Mouse (Mus musculus) heart, embryonic 11.5 days (tissue): ENCODE data around the gene Rabgap1. TPM values are rescaled to one million over a fixed set of nuclear protein-coding genes. Genes with fewer than 3 reads are reported as not detected.

Experiments used
- ATAC-seq: fragments of 200-750 bp; cut with Nextera tagmentation; replicated peaks from 2 replicates; pipeline ENCODE4 v1.8.0; 2017; ENCODE audit warnings: moderate library complexity; ENCODE audit not compliant: insufficient number of reproducible peaks, low FRiP score, low TSS enrichment
- H3K27ac ChIP-seq: fragments of 300-500 bp; sonication (generic); 2 replicates; pipeline ENCODE4 v1.5.1; 2014; ENCODE audit warnings: mild to moderate bottlenecking, low read depth, low read length
- H3K27me3 ChIP-seq: fragments of 300-500 bp; sonication (generic); 2 replicates; pipeline ENCODE4 v1.6.1; 2014; ENCODE audit warnings: mild to moderate bottlenecking, low read length, mixed read lengths; ENCODE audit not compliant: control insufficient read depth, insufficient read depth
- H3K36me3 ChIP-seq: fragments of 300-500 bp; sonication (generic); 2 replicates; pipeline ENCODE4 v1.6.1; 2014; ENCODE audit warnings: mild to moderate bottlenecking, low read length, moderate library complexity, mixed read lengths; ENCODE audit not compliant: control insufficient read depth, insufficient read depth
- H3K4me1 ChIP-seq: fragments of 300-500 bp; sonication (generic); 2 replicates; pipeline ENCODE4 v1.6.1; 2014; ENCODE audit warnings: low read length; ENCODE audit not compliant: control insufficient read depth, insufficient read depth
- H3K4me2 ChIP-seq: fragments of 300-500 bp; sonication (generic); 2 replicates; pipeline ENCODE4 v1.6.1; 2014; ENCODE audit warnings: mild to moderate bottlenecking, moderate library complexity
- H3K4me3 ChIP-seq: fragments of 300-500 bp; sonication (generic); 2 replicates; pipeline ENCODE4 v1.5.1; 2014; ENCODE audit warnings: low read depth, low read length
- H3K9ac ChIP-seq: fragments of 300-500 bp; sonication (generic); 2 replicates; pipeline ENCODE4 v1.6.1; 2014; ENCODE audit warnings: mild to moderate bottlenecking, low read depth, low read length, moderate library complexity
- H3K9me3 ChIP-seq: fragments of 300-500 bp; sonication (generic); replicated peaks from 2 replicates; pipeline ENCODE4 v1.6.1; 2016; ENCODE audit warnings: low read length; ENCODE audit not compliant: control insufficient read depth
- WGBS: fragments of 180-500 bp; shearing (Covaris S2); extraction: QIAGEN DNeasy Blood & Tissue Kit; methylation state at CpG from one replicate; pipeline ENCODE4 v1.1.7; 2014; ENCODE audit not compliant: insufficient replicate concordance; 5-methylcytosine and 5-hydroxymethylcytosine counted together
- polyA plus RNA-seq: library from polyadenylated mRNA; unstranded; fragments of >200 nt; fragmentation: Nextera tagmentation; extraction: Ambion mirVana; gene quantifications from 2 replicates; pipeline ENCODE4 v1.2.1, GENCODE M21; 2014

Gene Rabgap1
- polyA plus RNA-seq, 1 experiment from 2014 or later, result 52.3 TPM

DNA sequence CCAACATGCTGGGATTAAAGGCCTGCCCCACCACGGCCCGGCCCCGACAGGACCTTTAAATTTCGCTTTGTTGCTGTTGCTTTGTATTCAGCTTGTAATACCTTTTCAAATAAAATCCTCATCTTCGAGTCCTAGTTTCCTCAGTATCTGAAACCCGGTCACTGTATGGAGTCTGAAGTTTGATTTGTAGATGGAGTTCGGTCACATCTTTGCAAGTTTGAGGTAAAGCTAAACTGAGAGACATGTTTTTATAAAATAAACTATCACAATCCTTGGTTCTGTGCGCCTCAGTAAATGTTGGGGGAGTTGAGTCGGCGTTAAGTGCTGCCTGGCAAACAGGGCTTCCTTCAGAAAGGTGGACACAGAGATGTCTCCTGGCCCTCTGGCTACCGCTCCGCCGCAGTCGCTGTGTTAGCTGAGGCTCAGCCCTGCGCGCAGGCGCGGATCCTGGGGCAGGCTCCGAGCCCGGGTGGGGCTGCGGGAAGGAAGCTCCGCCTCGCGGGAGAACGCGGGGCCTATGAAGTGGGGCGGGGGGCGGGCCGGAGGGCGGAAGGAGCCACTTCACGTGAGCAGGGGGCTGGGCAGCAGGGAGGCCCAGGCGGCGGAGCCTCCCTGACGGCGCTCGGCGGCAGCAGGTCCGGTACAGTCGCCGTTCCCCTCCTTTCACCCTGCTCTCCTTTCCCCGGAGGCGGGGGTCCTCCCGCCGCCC is 8.7 kb downstream of the Rabgap1 start:
- Histone ChIP-seq H3K4me1 (peaks cover 8% of the 10 kb centered on the region; the same call in 1 of the 2 replicates), H3K9ac (peak overlapping the region; percentile 94), H3K4me2 (peak overlapping the region; percentile 92), H3K27me3 (no peaks in the 10 kb centered on the region), H3K27ac (peak overlapping the region; percentile 65; the same call in 1 of the 2 replicates), H3K4me3 (peak overlapping the region; percentile 85), H3K9me3 (no peaks in the 10 kb centered on the region), H3K36me3 (no peaks in the 10 kb centered on the region)
- 6% methylated on average over 44 of the region's 44 CpGs for WGBS
- ATAC-seq, result peak; percentile 98

GRCm38 (mm10) chr2:37452376-37452760 is 9.3 kb downstream of the Rabgap1 start:
- Histone ChIP-seq H3K27me3 (no peaks in the 10 kb centered on the region), H3K9ac (peak overlapping the region; percentile 94), H3K9me3 (no peaks in the 10 kb centered on the region), H3K36me3 (no peaks in the 10 kb centered on the region), H3K4me1 (peaks cover 8% of the 10 kb centered on the region; the same call in 1 of the 2 replicates), H3K27ac (peak overlapping the region; percentile 65; the same call in 1 of the 2 replicates), H3K4me3 (peak overlapping the region; percentile 85), H3K4me2 (peak overlapping the region; percentile 92)
- ATAC-seq, result peak; percentile 86
- WGBS, result under 1% methylated on average over 22 of the region's 24 CpGs

GRCm38 (mm10) chr2:37460707-37461106 is 17.6 kb downstream of the Rabgap1 start:
- Histone ChIP-seq H3K36me3 (no peaks in the 10 kb centered on the region), H3K27ac (no peak overlapping the region), H3K4me1 (no peaks in the 10 kb centered on the region), H3K4me2 (no peak overlapping the region), H3K9me3 (no peaks in the 10 kb centered on the region), H3K27me3 (no peaks in the 10 kb centered on the region), H3K4me3 (no peak overlapping the region), H3K9ac (no peak overlapping the region)
- 98% methylated on average over 4 of the region's 4 CpGs for WGBS
- no peak for ATAC-seq

DNA sequence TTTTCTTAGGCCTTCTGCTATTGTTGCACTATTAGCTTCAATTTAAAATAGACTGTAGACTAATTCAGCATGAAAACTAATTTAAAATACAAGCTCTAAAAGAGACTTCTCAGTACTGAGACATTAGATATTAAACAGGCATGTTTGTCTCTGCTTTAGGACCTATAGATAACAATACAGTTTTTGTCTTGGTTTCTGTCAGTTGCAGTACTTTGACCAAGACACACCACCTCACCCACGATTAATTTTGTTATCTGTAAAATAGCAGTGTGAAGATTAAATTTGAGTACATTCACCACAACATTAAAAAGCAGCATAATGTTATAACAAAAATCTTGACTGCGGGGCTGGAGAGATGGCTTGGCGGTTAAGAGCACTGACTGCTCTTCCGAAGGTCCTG is 23.2 kb downstream of the Rabgap1 start:
- 89% methylated on average over 4 of the region's 4 CpGs for WGBS
- Histone ChIP-seq H3K27me3 (no peaks in the 10 kb centered on the region), H3K9ac (no peak overlapping the region), H3K4me2 (no peak overlapping the region), H3K27ac (no peak overlapping the region), H3K4me1 (no peaks in the 10 kb centered on the region), H3K4me3 (no peak overlapping the region), H3K9me3 (no peaks in the 10 kb centered on the region), H3K36me3 (peaks cover 7% of the 10 kb centered on the region)
- no peak for ATAC-seq

GRCm38 (mm10) chr2:37479559-37479958 is 36.5 kb downstream of the Rabgap1 start:
- Histone ChIP-seq H3K4me2 (no peak overlapping the region), H3K27me3 (no peaks in the 10 kb centered on the region), H3K4me1 (no peaks in the 10 kb centered on the region), H3K9me3 (no peaks in the 10 kb centered on the region), H3K36me3 (peaks cover 16% of the 10 kb centered on the region), H3K9ac (no peak overlapping the region), H3K4me3 (no peak overlapping the region), H3K27ac (no peak overlapping the region)
- ATAC-seq, result no peak

GRCm38 (mm10) chr2:37480039-37480438 is 37.0 kb downstream of the Rabgap1 start:
- Histone ChIP-seq H3K27me3 (no peaks in the 10 kb centered on the region), H3K4me2 (no peak overlapping the region), H3K9me3 (no peaks in the 10 kb centered on the region), H3K4me1 (no peaks in the 10 kb centered on the region), H3K36me3 (peaks cover 16% of the 10 kb centered on the region), H3K4me3 (no peak overlapping the region), H3K27ac (no peak overlapping the region), H3K9ac (no peak overlapping the region)
- 88% methylated on average over 2 of the region's 2 CpGs for WGBS
- ATAC-seq, result no peak

DNA sequence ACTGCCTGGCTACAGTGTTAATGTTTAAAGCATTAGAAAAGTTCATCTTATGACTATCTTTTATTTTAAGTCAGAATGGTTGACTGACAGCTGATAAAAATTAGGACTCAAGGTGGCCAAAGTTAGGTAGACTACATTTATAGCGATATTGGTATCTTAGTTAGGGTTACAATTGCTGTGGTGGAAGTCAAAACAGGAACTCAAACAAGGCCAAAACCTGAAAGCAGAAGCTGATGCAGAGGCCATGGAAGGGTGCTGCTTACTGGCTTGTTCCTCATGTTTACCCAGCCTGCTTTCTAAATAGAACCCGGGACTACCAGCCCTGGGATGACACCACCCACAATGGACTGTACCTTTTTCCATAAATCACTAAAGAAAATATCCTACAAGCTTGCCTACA is 41.1 kb downstream of the Rabgap1 start:
- Histone ChIP-seq H3K9ac (no peak overlapping the region), H3K4me2 (no peak overlapping the region), H3K36me3 (peaks cover 5% of the 10 kb centered on the region), H3K27me3 (no peaks in the 10 kb centered on the region), H3K9me3 (no peaks in the 10 kb centered on the region), H3K27ac (no peak overlapping the region), H3K4me1 (no peaks in the 10 kb centered on the region), H3K4me3 (no peak overlapping the region)
- WGBS, result 89% methylated on average over 2 of the region's 2 CpGs
- no peak for ATAC-seq

- Histone ChIP-seq H3K27ac (no peak overlapping the region), H3K4me1 (no peaks in the 10 kb centered on the region), H3K36me3 (peaks cover 5% of the 10 kb centered on the region), H3K9ac (no peak overlapping the region), H3K27me3 (no peaks in the 10 kb centered on the region), H3K4me3 (no peak overlapping the region), H3K9me3 (no peaks in the 10 kb centered on the region), H3K4me2 (no peak overlapping the region)
- ATAC-seq, result no peak
- WGBS, result 78% methylated on average over 1 of the region's 1 CpGs
Observed at GRCm38 (mm10) chr2:37485370-37485769, 42.3 kb downstream of the Rabgap1 start.

GRCm38 (mm10) chr2:37486408-37486807 is 43.3 kb downstream of the Rabgap1 start:
- no peak for ATAC-seq
- peaks cover 5% of the 10 kb centered on the region for H3K36me3 ChIP-seq

More at GRCm38 (mm10) chr2:37486408-37486807, 43.3 kb downstream of the Rabgap1 start:
- no peak overlapping the region for H3K9ac ChIP-seq
- no peak overlapping the region for H3K27ac ChIP-seq
- H3K4me2 ChIP-seq, result no peak overlapping the region
- H3K4me3 ChIP-seq, result no peak overlapping the region
- no peaks in the 10 kb centered on the region for H3K27me3 ChIP-seq
- no peaks in the 10 kb centered on the region for H3K9me3 ChIP-seq
- H3K4me1 ChIP-seq, result no peaks in the 10 kb centered on the region
